Mouse (Mus musculus): ENCODE results near the gene Sash1. TPM values are rescaled to one million over a fixed set of nuclear protein-coding genes. Genes with fewer than 3 reads are reported as not detected.

Sash1 gene
- polyA plus RNA-seq, 1 experiment from 2014 or later: 4.1 TPM

DNA sequence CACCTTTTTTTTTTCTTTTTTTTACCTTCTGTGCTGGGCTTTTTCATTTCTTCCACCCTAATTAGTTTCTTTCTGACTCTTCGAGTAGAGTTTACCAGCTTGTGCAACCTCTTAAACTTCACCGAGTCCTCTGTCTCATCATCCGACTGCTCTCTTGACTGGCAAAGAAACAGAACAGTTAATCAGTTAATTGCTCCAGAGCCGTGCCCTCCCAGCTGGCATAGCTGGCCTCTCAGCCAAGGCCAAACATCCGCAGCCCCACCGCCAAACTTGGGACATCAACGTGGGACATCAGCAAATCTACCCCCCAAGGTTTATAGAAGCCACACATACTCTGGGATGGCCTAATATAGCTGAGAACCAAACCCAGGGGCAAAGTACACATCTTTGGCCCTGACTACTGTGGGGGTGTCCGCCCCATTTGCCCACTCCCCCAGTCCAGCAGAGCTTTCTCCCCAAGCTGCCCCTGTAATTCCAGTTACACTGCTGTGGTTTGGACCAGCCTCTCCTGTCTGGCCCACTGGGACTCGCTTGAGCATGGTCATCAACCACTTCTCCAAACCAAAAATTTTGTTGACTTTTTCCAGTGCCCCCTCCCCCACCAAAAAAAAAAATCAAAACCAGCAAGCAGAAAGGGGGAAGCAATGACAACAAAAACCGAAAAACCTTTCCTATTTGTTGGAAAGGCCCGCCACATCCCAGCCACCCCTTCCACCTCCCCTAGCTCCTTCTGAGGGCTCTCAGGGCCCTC, 129.1 kb downstream of the Sash1 start:
- Histone ChIP-seq H3K27ac (replicated peaks) (peak overlapping the region; percentile 78), H3K4me3 (peak overlapping the region; percentile 43; the same call in 1 of the 2 replicates), H3K36me3 (replicated peaks) (peaks cover 27% of the 10 kb centered on the region), H3K9me3 (no peaks in the 10 kb centered on the region), H3K27me3 (replicated peaks; ENCODE audit: low read depth, poor library complexity, severe bottlenecking) (no peaks in the 10 kb centered on the region), H3K4me1 (peaks cover 53% of the 10 kb centered on the region)
- DNase-seq (ENCODE audit: low spot score): no peak
- WGBS: 67% methylated on average over 11 of the region's 11 CpGs

DNA sequence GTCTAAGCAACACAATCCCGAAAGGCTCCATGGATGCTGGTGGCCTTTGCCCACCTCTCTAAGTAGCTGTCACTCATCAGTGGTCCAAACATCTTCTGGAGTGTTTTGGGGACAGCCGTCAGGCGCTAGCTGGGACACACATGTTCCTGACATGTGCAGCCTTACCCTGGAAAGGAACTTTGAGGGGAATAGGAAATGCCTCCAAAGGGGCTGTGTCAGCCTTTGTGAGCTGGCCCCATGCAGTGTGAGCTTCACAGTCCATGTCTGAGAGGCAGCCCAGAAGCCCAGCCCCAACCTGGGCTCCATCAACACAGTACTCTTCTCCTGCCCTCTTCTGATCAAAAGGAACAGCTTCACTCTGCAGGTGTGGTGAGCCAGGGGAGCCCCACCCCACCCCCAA, 132.5 kb downstream of the Sash1 start:
- WGBS: 92% methylated on average over 3 of the region's 3 CpGs
- H3K36me3 ChIP-seq (replicated peaks): peaks cover 45% of the 10 kb centered on the region
- H3K27me3 ChIP-seq (replicated peaks; ENCODE audit: low read depth, poor library complexity, severe bottlenecking): no peaks in the 10 kb centered on the region
- H3K27ac ChIP-seq (replicated peaks): no peak overlapping the region
- no peak overlapping the region for H3K4me3 ChIP-seq
- DNase-seq (ENCODE audit: low spot score): no peak
- H3K9me3 ChIP-seq: no peaks in the 10 kb centered on the region
- H3K4me1 ChIP-seq: peaks cover 25% of the 10 kb centered on the region

DNA sequence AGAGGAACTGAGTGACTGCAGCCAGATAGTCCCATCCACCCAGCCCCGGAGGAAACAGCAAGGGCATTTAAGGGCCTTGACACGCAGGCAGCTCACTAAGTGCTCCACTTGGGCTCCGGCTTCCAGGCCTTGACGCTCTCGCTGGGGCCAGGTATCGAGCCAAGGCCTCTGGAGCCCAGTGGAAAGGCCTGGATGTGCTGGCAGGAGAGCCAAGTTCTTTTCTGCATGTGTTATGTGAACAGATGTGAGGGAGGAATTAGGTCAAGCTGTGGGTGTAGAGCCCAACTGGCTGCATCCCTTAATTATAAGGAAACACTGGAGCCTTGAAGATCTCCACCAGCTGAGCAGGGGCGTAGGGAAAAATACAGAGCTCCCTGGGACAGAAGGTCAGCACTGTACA, 133.4 kb downstream of the Sash1 start:
- H3K4me1 ChIP-seq: peaks cover 15% of the 10 kb centered on the region
- WGBS: 91% methylated on average over 7 of the region's 7 CpGs
- no peak overlapping the region for H3K4me3 ChIP-seq
- no peak for DNase-seq (ENCODE audit: low spot score)
- H3K36me3 ChIP-seq (replicated peaks): peaks cover 51% of the 10 kb centered on the region
- no peak overlapping the region for H3K27ac ChIP-seq (replicated peaks)
- H3K27me3 ChIP-seq (replicated peaks; ENCODE audit: low read depth, poor library complexity, severe bottlenecking): no peaks in the 10 kb centered on the region
- no peaks in the 10 kb centered on the region for H3K9me3 ChIP-seq

DNA sequence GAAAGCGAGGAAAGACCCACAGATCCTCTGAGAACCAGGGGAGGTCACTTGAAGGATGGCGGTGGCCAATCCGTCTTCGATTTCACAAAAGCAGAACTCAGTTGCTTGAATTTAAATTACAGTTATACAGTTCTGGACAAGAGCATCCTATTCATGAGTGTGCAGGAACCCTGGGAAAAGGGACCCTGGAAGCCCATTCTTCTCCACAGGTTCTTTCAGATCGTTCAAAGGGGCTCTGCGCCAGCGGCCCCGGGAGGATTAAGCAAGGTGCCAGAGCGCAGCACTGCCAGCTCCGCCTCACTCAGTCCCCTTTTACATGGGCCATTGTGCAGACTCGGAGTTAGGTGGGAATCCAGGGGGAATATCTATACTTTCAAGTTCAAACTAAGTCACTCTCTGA, 136.3 kb downstream of the Sash1 start:
- H3K27me3 ChIP-seq (replicated peaks; ENCODE audit: low read depth, poor library complexity, severe bottlenecking): no peaks in the 10 kb centered on the region
- WGBS: 76% methylated on average over 11 of the region's 11 CpGs
- H3K4me3 ChIP-seq: no peak overlapping the region
- H3K27ac ChIP-seq (replicated peaks): no peak overlapping the region
- H3K9me3 ChIP-seq: no peaks in the 10 kb centered on the region
- peaks cover 59% of the 10 kb centered on the region for H3K36me3 ChIP-seq (replicated peaks)
- H3K4me1 ChIP-seq: peaks cover 5% of the 10 kb centered on the region; the same call in 1 of the 2 replicates
- DNase-seq (ENCODE audit: low spot score): no peak

DNA sequence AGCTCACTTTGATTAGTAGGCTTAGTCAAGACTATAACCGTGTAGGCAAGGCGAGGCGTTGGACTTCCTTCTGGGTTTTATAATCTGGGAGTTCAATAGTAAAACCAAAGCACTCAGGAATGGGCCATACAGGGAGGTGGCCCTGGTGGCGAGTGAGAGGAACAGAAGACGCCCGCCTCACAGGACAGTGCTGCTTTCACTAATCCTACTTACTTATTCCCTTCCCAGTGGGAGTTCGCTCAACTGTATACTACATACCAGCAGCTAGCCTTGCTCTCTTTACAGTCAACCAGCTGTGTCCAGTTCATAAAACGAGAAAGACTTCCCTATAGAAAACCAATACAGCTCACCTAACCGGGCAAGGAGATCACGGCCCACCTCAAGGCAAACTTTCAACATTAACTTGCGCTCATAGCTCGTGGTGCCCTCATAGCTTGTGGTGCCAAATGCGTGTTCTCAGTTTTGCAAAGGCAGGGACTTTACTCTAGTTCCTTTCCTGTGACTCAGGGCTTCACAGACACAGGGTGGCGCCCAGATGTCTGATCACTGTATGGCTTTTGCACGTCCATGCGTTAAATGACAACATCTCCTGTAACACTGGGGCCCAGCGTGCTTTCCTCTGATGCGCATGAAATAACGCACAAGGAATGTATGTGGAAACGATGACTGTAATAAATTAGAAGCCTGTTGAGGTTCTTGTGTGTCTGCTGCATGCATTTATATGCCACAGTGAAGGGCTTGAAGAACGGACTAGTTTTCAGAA, 138.2 kb downstream of the Sash1 start:
- Histone ChIP-seq H3K4me1 (no peaks in the 10 kb centered on the region), H3K9me3 (no peaks in the 10 kb centered on the region), H3K27ac (replicated peaks) (no peak overlapping the region), H3K4me3 (no peak overlapping the region), H3K36me3 (replicated peaks) (peaks cover 53% of the 10 kb centered on the region), H3K27me3 (replicated peaks; ENCODE audit: low read depth, poor library complexity, severe bottlenecking) (no peaks in the 10 kb centered on the region)
- DNase-seq (ENCODE audit: low spot score): no peak
- 86% methylated on average over 21 of the region's 21 CpGs for WGBS

DNA sequence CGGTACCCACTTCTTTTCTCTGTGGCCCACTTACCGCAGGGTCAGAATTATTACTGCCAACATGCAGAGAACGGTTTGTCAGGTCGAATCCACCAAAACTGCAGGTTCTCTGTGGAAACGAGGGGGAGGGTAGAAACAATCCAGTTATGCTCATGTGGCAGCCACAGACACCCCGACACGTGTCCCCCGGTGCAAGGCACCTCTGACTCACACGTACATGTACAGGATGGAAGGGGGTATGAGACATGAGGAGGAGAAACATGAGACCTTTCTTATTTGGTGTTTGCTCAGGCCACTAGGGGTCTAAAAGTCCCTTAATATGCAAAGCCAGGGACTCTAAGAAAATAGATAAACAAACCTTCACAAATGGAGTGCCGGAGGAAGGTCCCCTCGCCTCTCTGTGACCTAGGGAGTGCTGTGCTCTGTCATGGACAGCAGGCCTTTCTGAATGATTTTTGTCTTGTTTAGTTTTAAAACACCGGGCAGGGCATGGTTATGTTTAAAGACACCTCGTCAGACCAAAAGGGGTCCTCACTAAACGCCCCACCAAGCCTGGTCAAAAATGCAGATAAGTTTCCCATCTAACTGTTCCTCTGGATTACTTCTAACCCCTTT, 139.7 kb downstream of the Sash1 start:
- no peaks in the 10 kb centered on the region for H3K27me3 ChIP-seq (replicated peaks; ENCODE audit: low read depth, poor library complexity, severe bottlenecking)
- 81% methylated on average over 14 of the region's 14 CpGs for WGBS
- DNase-seq (ENCODE audit: low spot score): no peak
- peaks cover 60% of the 10 kb centered on the region for H3K36me3 ChIP-seq (replicated peaks)
- H3K4me1 ChIP-seq: no peaks in the 10 kb centered on the region
- no peak overlapping the region for H3K4me3 ChIP-seq
- H3K9me3 ChIP-seq: no peaks in the 10 kb centered on the region
- H3K27ac ChIP-seq (replicated peaks): no peak overlapping the region

DNA sequence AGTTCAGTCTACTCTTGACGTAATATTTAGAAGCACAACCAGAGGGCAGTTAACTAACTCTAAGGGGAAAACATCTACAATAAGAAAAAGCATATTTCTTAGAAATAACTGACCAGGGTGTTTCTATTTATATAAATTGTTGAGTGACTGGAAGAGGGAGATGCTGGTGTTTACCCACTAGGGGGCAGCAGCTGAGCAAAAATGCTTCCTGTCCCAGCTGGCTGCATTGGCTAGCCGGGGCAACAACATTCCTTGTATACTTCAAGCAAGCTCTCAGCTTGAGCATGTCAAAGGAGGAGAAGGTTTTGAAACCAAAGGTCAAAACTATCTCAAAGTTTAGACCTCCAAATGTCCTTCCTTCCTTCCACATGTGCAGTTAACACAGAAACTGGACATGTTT, 143.0 kb downstream of the Sash1 start:
- Histone ChIP-seq H3K27ac (replicated peaks) (no peak overlapping the region), H3K4me3 (no peak overlapping the region), H3K27me3 (replicated peaks; ENCODE audit: low read depth, poor library complexity, severe bottlenecking) (no peaks in the 10 kb centered on the region), H3K4me1 (no peaks in the 10 kb centered on the region), H3K36me3 (replicated peaks) (peaks cover 75% of the 10 kb centered on the region), H3K9me3 (no peaks in the 10 kb centered on the region)
- peak; percentile 78 for DNase-seq (ENCODE audit: low spot score)
- 44% methylated on average over 2 of the region's 2 CpGs for WGBS

DNA sequence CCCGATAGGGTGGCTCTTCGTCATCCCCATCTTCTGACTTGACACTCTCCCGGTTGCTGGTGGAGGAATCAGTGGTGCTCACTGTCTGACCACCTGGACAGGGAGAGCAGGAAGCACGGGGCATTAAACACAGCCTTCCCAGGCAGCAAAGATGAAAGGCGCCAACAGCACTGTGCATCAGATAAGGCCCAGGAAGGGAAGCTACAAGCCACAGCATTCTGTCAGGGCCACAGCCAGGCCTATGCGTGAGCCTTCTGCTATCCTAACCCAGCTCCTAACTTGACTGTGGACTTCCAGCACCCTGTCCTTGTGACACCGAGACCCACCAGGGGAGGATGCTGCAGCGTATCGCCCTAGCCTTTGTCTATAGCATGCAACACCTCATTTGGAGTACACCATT, 144.4 kb downstream of the Sash1 start:
- H3K4me1 ChIP-seq: no peaks in the 10 kb centered on the region; the same call in 1 of the 2 replicates
- no peaks in the 10 kb centered on the region for H3K27me3 ChIP-seq (replicated peaks; ENCODE audit: low read depth, poor library complexity, severe bottlenecking)
- 88% methylated on average over 9 of the region's 9 CpGs for WGBS
- H3K4me3 ChIP-seq: no peak overlapping the region
- peaks cover 82% of the 10 kb centered on the region for H3K36me3 ChIP-seq (replicated peaks)
- no peak for DNase-seq (ENCODE audit: low spot score)
- H3K9me3 ChIP-seq: no peaks in the 10 kb centered on the region
- H3K27ac ChIP-seq (replicated peaks): no peak overlapping the region

DNA sequence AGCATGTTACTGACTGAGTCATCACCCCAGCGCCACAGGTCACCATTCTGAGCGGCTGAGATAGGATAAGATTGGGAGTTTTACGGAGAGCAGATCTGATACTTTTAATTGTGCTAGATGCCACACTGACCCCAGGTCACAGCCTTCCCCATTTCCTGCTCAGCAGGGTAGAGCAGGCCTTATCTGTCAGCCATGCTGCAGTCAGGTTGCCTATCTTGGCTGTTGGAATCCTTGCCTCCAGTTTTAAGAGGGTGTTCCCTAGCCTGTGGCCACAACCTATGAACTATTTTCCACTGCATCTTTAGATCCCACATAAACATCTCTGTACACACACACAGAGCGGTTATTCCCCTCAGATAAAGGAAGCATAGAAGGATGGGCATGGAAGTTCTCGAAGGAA, 145.1 kb downstream of the Sash1 start:
- no peaks in the 10 kb centered on the region; the same call in 1 of the 2 replicates for H3K4me1 ChIP-seq
- no peak for DNase-seq (ENCODE audit: low spot score)
- WGBS: 90% methylated on average over 5 of the region's 5 CpGs
- peaks cover 83% of the 10 kb centered on the region for H3K36me3 ChIP-seq (replicated peaks)
- no peak overlapping the region for H3K27ac ChIP-seq (replicated peaks)
- no peaks in the 10 kb centered on the region for H3K27me3 ChIP-seq (replicated peaks; ENCODE audit: low read depth, poor library complexity, severe bottlenecking)
- H3K4me3 ChIP-seq: no peak overlapping the region
- no peaks in the 10 kb centered on the region for H3K9me3 ChIP-seq

DNA sequence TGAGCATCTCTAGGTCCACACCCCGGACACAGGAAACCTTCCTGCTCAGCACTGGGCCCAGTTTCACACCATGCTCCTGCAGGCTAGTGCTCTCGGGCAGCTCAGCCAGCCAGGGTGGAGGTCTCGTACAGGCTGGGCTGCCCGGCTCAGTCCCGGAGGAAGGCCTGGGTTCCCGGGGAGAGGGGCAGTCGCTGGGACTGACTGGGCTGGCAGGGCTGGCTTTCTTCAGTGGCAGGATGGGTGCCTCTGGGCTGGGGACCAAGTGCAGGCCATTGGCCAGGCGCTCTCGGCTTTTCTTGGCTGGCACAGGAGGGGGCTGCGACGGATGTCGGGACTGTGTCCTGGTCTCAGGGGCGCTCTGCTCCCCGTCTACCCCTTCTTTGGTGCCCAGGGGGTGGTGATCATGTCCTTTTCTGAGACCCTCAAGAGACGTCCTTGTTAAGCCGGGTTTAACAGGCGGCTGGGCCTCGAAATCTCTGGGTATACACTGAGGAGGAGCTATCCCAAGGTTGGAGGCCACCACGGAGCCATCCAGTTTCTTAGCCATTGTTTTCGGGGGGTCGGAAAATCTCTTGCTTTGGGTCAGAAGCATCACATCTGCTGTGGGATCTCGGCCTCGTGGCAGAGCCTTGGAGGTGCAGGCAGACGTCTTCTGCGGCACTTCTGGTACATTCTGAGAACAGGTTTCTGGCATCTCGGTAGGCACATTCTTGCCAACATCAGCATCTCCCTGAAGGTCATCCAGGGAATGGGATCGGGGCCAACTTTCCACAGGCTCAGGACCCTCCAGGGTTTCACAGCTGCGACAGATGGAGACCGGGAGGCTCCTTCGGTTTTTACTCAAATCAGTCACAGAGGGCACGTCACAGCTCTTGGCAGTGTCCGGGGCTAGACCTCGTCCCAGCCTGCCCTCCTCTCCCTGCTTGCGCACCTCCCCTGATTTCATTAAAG, 156.2 kb downstream of the Sash1 start:
- H3K27ac ChIP-seq (replicated peaks): no peak overlapping the region
- H3K27me3 ChIP-seq (replicated peaks; ENCODE audit: low read depth, poor library complexity, severe bottlenecking): no peaks in the 10 kb centered on the region
- WGBS: 94% methylated on average over 34 of the region's 34 CpGs
- no peak overlapping the region for H3K4me3 ChIP-seq
- no peaks in the 10 kb centered on the region for H3K4me1 ChIP-seq
- no peak for DNase-seq (ENCODE audit: low spot score)
- H3K36me3 ChIP-seq (replicated peaks): peaks cover 85% of the 10 kb centered on the region
- no peaks in the 10 kb centered on the region for H3K9me3 ChIP-seq

DNA sequence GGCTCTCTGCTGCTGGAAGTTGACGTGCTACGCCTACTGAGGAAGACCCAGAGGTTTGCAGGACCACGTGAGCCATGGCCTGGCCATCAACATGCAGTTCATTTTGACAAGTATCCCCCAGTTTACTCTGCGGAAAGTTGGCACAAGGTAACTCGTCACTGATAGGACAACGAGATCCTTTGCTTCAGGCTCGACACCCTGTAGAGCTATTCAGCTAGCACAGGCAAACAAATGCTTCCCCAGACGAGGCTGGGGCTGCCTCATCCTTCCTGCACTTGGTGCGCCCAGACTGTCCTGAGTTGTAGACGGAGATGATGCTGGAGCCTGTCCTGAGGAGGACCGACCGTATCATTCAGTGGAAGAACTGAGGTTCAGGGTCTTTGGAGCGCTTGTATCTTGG, 166.5 kb downstream of the Sash1 start:
- no peaks in the 10 kb centered on the region; the same call in 1 of the 2 replicates for H3K27me3 ChIP-seq (replicated peaks; ENCODE audit: low read depth, poor library complexity, severe bottlenecking)
- DNase-seq (ENCODE audit: low spot score): no peak
- no peaks in the 10 kb centered on the region for H3K9me3 ChIP-seq
- no peak overlapping the region for H3K4me3 ChIP-seq
- no peak overlapping the region for H3K27ac ChIP-seq (replicated peaks)
- H3K36me3 ChIP-seq (replicated peaks): peaks cover 19% of the 10 kb centered on the region
- WGBS: 60% methylated on average over 13 of the region's 13 CpGs
- no peaks in the 10 kb centered on the region for H3K4me1 ChIP-seq

DNA sequence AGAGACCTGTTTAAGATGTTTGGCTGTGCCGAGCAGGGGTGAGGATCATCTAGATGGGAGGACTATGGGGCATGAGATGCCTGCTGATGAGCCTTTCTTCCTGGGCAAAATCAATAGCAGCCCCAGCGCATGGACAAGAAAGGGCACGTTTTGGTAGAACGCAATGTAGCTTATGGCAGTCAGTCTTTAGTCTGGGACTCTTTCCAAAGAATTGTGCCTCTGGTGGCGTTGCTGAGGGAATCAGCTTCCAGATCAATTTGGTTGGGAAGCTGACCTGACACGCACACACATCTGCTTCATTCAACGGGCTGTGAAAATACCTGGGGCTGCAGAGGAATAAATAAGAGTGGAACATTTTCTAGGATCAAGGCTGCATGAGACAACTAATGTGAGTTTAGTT, 167.0 kb downstream of the Sash1 start:
- Histone ChIP-seq H3K36me3 (replicated peaks) (peaks cover 15% of the 10 kb centered on the region), H3K4me1 (no peaks in the 10 kb centered on the region), H3K9me3 (no peaks in the 10 kb centered on the region), H3K27me3 (replicated peaks; ENCODE audit: low read depth, poor library complexity, severe bottlenecking) (no peaks in the 10 kb centered on the region; the same call in 1 of the 2 replicates), H3K27ac (replicated peaks) (no peak overlapping the region), H3K4me3 (no peak overlapping the region)
- WGBS: 87% methylated on average over 7 of the region's 7 CpGs
- DNase-seq (ENCODE audit: low spot score): no peak
